Mouse (Mus musculus) thymus, adult 2 months (tissue): ENCODE data around the gene Add2. TPM values are rescaled to one million over a fixed set of nuclear protein-coding genes. Genes with fewer than 3 reads are reported as not detected.
A peak's percentile ranks its signal among the peaks of the same experiment; 100 is the strongest.
"Not testable (repeated sequence)": the region's sequence is repeated elsewhere in the genome, so short reads cannot be mapped to it uniquely, and the experiment has no call there.

Source experiments
- DNase-seq: peaks from one replicate; pipeline ENCODE4 v3.0.0; 2021
- H3K27ac ChIP-seq: fragments of 200-500 bp; 2 replicates; pipeline ENCODE4 v1.5.1; 2012; ENCODE audit warnings: low read length, control low read depth; ENCODE audit not compliant: control insufficient read depth, insufficient read depth
- H3K27me3 ChIP-seq: fragments of 200-500 bp; 2 replicates; pipeline ENCODE4 v1.6.1; 2012; ENCODE audit warnings: mild to moderate bottlenecking, low read length, moderate library complexity, mixed read lengths; ENCODE audit not compliant: control insufficient read depth, insufficient read depth
- H3K36me3 ChIP-seq: fragments of 200-500 bp; 2 replicates; pipeline ENCODE4 v1.6.1; 2012; ENCODE audit warnings: mild to moderate bottlenecking, low read length, moderate library complexity; ENCODE audit not compliant: control insufficient read depth, insufficient read depth
- H3K4me1 ChIP-seq: fragments of 200-500 bp; replicated peaks from 2 replicates; pipeline ENCODE4 v1.6.1; 2012; ENCODE audit warnings: low read length; ENCODE audit not compliant: control insufficient read depth, insufficient read depth
- H3K4me3 ChIP-seq: fragments of 200-500 bp; 2 replicates; pipeline ENCODE4 v1.5.1; 2012; ENCODE audit warnings: mild to moderate bottlenecking, low read length, control low read depth, moderate library complexity; ENCODE audit not compliant: control insufficient read depth, insufficient read depth
- CTCF ChIP-seq: fragments of 200-500 bp; IDR thresholded peaks from 2 replicates; pipeline ENCODE4 v1.5.1; 2012; ENCODE audit warnings: mild to moderate bottlenecking, control low read depth, low read length, moderate library complexity, borderline replicate concordance; ENCODE audit not compliant: control insufficient read depth, poor library complexity, insufficient read depth; ENCODE audit errors: extremely low read depth
- POLR2A ChIP-seq: fragments of 200-500 bp; IDR thresholded peaks from 2 replicates; pipeline ENCODE4 v1.6.1; 2012; ENCODE audit warnings: mild to moderate bottlenecking, low read length, control low read depth, moderate library complexity; ENCODE audit not compliant: control insufficient read depth, poor library complexity, insufficient read depth; ENCODE audit errors: extremely low read depth
- WGBS: fragments of 180-500 bp; shearing (Covaris S2); methylation state at CpG from one replicate; pipeline ENCODE4 v1.1.7; 2018; 5-methylcytosine and 5-hydroxymethylcytosine counted together
- polyA plus RNA-seq: library from polyadenylated mRNA; depleted of rRNA; stranded (reverse); fragments of >200 nt; gene quantifications from 2 replicates; pipeline ENCODE4 v1.2.3, GENCODE M21; 2012

Gene Add2
- polyA plus RNA-seq, 1 experiment = 0.31 TPM

GRCm38 (mm10) chr6:86009980-86010379 lies 18.5 kb upstream of the Add2 start:
- peak; percentile 51 for DNase-seq
- H3K4me1 ChIP-seq = no peaks in the 10 kb centered on the region
- H3K4me3 ChIP-seq = no peak overlapping the region
- WGBS = 54% methylated on average over 4 of the region's 4 CpGs
- H3K36me3 ChIP-seq = no peaks in the 10 kb centered on the region
- no peaks in the 10 kb centered on the region for H3K27me3 ChIP-seq
- TF ChIP-seq POLR2A (no peak), CTCF (no peak)
- no peak overlapping the region for H3K27ac ChIP-seq

GRCm38 (mm10) chr6:86014812-86015211 lies 13.7 kb upstream of the Add2 start:
- not testable (repeated sequence) for H3K4me1 ChIP-seq, DNase-seq, H3K4me3 ChIP-seq, H3K36me3 ChIP-seq, H3K27ac ChIP-seq, H3K27me3 ChIP-seq
- WGBS = 62% methylated on average over 5 of the region's 5 CpGs

- Histone ChIP-seq H3K36me3 (no peaks in the 10 kb centered on the region), H3K4me3 (no peak within 1 kb of the TSS), H3K4me1 (no peaks in the 10 kb centered on the region), H3K27ac (no peak within 1 kb of the TSS), H3K27me3 (no peaks in the 10 kb centered on the region)
- TF ChIP-seq POLR2A = no peak
- TF ChIP-seq CTCF = no peak
- 90% methylated on average over 9 of the region's 9 CpGs for WGBS
- DNase-seq = no peak
These were observed 12.6 kb upstream of the Add2 start, which contains the start of gene Figla for GRCm38 (mm10) chr6:86015871-86016270. Gene Figla (plus strand): TSS chr6:86016171.

- Histone ChIP-seq H3K27ac (no peak overlapping the region), H3K36me3 (no peaks in the 10 kb centered on the region), H3K27me3 (no peaks in the 10 kb centered on the region), H3K4me3 (no peak overlapping the region), H3K4me1 (no peaks in the 10 kb centered on the region)
- WGBS = 90% methylated on average over 23 of the region's 23 CpGs
- TF ChIP-seq POLR2A = no peak
- TF ChIP-seq CTCF = no peak
- no peak for DNase-seq
These were observed 11.6 kb upstream of the Add2 start for GRCm38 (mm10) chr6:86016793-86017350.

- 41% methylated on average over 4 of the region's 4 CpGs for WGBS
- H3K27me3 ChIP-seq = no peaks in the 10 kb centered on the region
These were observed 8.9 kb upstream of the Add2 start for GRCm38 (mm10) chr6:86019415-86020237.

GRCm38 (mm10) chr6:86020948-86021347 lies 7.5 kb upstream of the Add2 start:
- H3K27me3 ChIP-seq = no peaks in the 10 kb centered on the region
- H3K27ac ChIP-seq = no peak overlapping the region
- TF ChIP-seq POLR2A = no peak
- no peak for TF ChIP-seq CTCF
- 40% methylated on average over 3 of the region's 3 CpGs for WGBS
- DNase-seq = peak; percentile 60
- H3K4me1 ChIP-seq = no peaks in the 10 kb centered on the region
- no peak overlapping the region for H3K4me3 ChIP-seq
- H3K36me3 ChIP-seq = no peaks in the 10 kb centered on the region

More at GRCm38 (mm10) chr6:86019415-86020237, 8.9 kb upstream of the Add2 start:
- no peak overlapping the region for H3K4me3 ChIP-seq
- no peak overlapping the region for H3K27ac ChIP-seq
- no peaks in the 10 kb centered on the region for H3K36me3 ChIP-seq
- TF ChIP-seq CTCF (no peak), POLR2A (no peak)
- no peaks in the 10 kb centered on the region for H3K4me1 ChIP-seq
- DNase-seq = no peak

- no peak for DNase-seq
- no peaks in the 10 kb centered on the region for H3K4me1 ChIP-seq
- H3K27ac ChIP-seq = no peak overlapping the region
- TF ChIP-seq CTCF (no peak), POLR2A (no peak)
- whole genome bisulfite sequencing = 82% methylated on average over 8 of the region's 8 CpGs
- no peak overlapping the region for H3K4me3 ChIP-seq
- H3K36me3 ChIP-seq = no peaks in the 10 kb centered on the region
- peaks cover 3% of the 10 kb centered on the region; the same call in 1 of the 2 replicates for H3K27me3 ChIP-seq
These were observed 1.7 kb upstream of the Add2 start for GRCm38 (mm10) chr6:86026632-86027292.
